23 mouse cellular contexts compared by ENCODE assay signal in genomic region chr1:84507568-84507967, GRCm38 (mm10).
A peak's percentile ranks its signal among the peaks of the same experiment; 100 is the strongest.
DNase-seq lines count a peak whose midpoint lies in the region; ATAC-seq and TF ChIP-seq lines count a peak whose summit lies in the region.
"Had no signal": no experiment of that assay in that cellular context is flagged by ENCODE, and none has a peak within 500 bp of the region (broad histone marks: within the 10 kb centered on the region; RNA-seq: fewer than 3 reads in every experiment).

No protein-coding gene starts in this region.

- 0 out of 2 replicates have a peak overlapping the region, but pooled peaks have one; percentile 17 for H3K27ac ChIP-seq in hindbrain, embryonic 15.5 days (replicated peaks)
- no peak overlapping the region for H3K27ac ChIP-seq in hindbrain, embryonic 16.5 days (ENCODE audit: low read depth, low read length)
- peak overlapping the region; percentile 13; the same call in 1 of the 2 replicates for H3K27ac ChIP-seq in testis, adult 2 months (ENCODE audit: control insufficient read depth, insufficient read depth, low read depth, low read length)
- H3K27ac ChIP-seq in neural tube, embryonic 15.5 days (replicated peaks) = peak overlapping the region; percentile 67; the same call in 1 of the 2 replicates
- H3K27ac ChIP-seq: embryonic facial prominence, embryonic 12.5 days; liver, embryonic 14.5 days; stomach, postnatal 0 days had no signal

- H3K4me2 ChIP-seq in hindbrain, embryonic 15.5 days = no peak overlapping the region
- no peak overlapping the region for H3K4me2 ChIP-seq in hindbrain, embryonic 16.5 days (ENCODE audit: low read length)
- no peak overlapping the region for H3K4me2 ChIP-seq in neural tube, embryonic 15.5 days
- H3K4me2 ChIP-seq: embryonic facial prominence, embryonic 12.5 days; heart, embryonic 11.5 days; hindbrain, embryonic 14.5 days; midbrain, embryonic 11.5 days had no signal

- no peak overlapping the region for H3K4me3 ChIP-seq in hindbrain, embryonic 15.5 days
- no peak overlapping the region for H3K4me3 ChIP-seq in hindbrain, embryonic 16.5 days (ENCODE audit: low read length)
- H3K4me3 ChIP-seq in testis, adult 2 months (ENCODE audit: control insufficient read depth, low read depth, low read length) = no peak overlapping the region
- H3K4me3 ChIP-seq in neural tube, embryonic 15.5 days (replicated peaks) = no peak overlapping the region
- H3K4me3 ChIP-seq: embryonic facial prominence, embryonic 12.5 days; erythroblast, embryonic 14.5 days; myocyte had no signal

- no peaks in the 10 kb centered on the region for H3K36me3 ChIP-seq in hindbrain, embryonic 15.5 days
- H3K36me3 ChIP-seq in hindbrain, embryonic 16.5 days (ENCODE audit: control insufficient read depth, insufficient read depth, low read length) = 0 out of 2 replicates have a peak, but pooled peaks cover 2% of the 10 kb centered on the region
- H3K36me3 ChIP-seq in testis, adult 2 months (ENCODE audit: control insufficient read depth, insufficient read depth, low read length) = no peaks in the 10 kb centered on the region
- H3K36me3 ChIP-seq in neural tube, embryonic 15.5 days = no peaks in the 10 kb centered on the region; the same call in 1 of the 2 replicates
- H3K36me3 ChIP-seq: embryonic facial prominence, embryonic 12.5 days had no signal

- TF ChIP-seq POLR2A in testis, adult 2 months (IDR thresholded peaks at IDR 0.05; ENCODE audit: control insufficient read depth, low read depth, low read length) = no peak

- no peak overlapping the region for H3K9ac ChIP-seq in hindbrain, embryonic 15.5 days
- no peak overlapping the region for H3K9ac ChIP-seq in hindbrain, embryonic 16.5 days (ENCODE audit: low read depth, low read length)
- H3K9ac ChIP-seq in neural tube, embryonic 15.5 days (replicated peaks) = no peak overlapping the region
- H3K9ac ChIP-seq: hindbrain, embryonic 14.5 days; liver, embryonic 14.5 days had no signal

- ATAC-seq in hindbrain, embryonic 15.5 days (ENCODE audit: low FRiP score, low read depth) = no peak
- no peak for ATAC-seq in hindbrain, embryonic 16.5 days
- no peak; the same call in 1 of the 2 replicates for ATAC-seq in neural tube, embryonic 15.5 days (ENCODE audit: low FRiP score)
- ATAC-seq: forebrain, embryonic 16.5 days had no signal

- no peaks in the 10 kb centered on the region for H3K9me3 ChIP-seq in hindbrain, embryonic 15.5 days
- H3K9me3 ChIP-seq in hindbrain, embryonic 16.5 days (ENCODE audit: control insufficient read depth, low read length) = no peaks in the 10 kb centered on the region
- H3K9me3 ChIP-seq in neural tube, embryonic 15.5 days (replicated peaks) = no peaks in the 10 kb centered on the region
- H3K9me3 ChIP-seq: embryonic facial prominence, embryonic 12.5 days had no signal

- DNase-seq in testis, postnatal 14 days (ENCODE audit: low spot score) = no peak
- DNase-seq in lung, postnatal 36 days = no peak
- no peak for DNase-seq in cerebellum, postnatal 36 days
- DNase-seq: cerebellum, adult 8-10 months; cerebellum, postnatal 25 days; heart, postnatal 36 days; lung, adult 2 months; right cerebral cortex, adult 18-20 months; thymus, postnatal 4 days had no signal

- H3K27me3 ChIP-seq in hindbrain, embryonic 15.5 days = no peaks in the 10 kb centered on the region
- H3K27me3 ChIP-seq in hindbrain, embryonic 16.5 days (replicated peaks; ENCODE audit: control insufficient read depth, insufficient read depth, low read length) = no peaks in the 10 kb centered on the region
- no peaks in the 10 kb centered on the region for H3K27me3 ChIP-seq in testis, adult 2 months (ENCODE audit: control insufficient read depth, insufficient read depth, low read length)
- no peaks in the 10 kb centered on the region for H3K27me3 ChIP-seq in neural tube, embryonic 15.5 days (replicated peaks)
- H3K27me3 ChIP-seq: CH12.LX; embryonic facial prominence, embryonic 12.5 days had no signal

- peaks cover 12% of the 10 kb centered on the region for H3K4me1 ChIP-seq in hindbrain, embryonic 15.5 days (replicated peaks)
- H3K4me1 ChIP-seq in hindbrain, embryonic 16.5 days (ENCODE audit: control insufficient read depth, insufficient read depth, low read depth, low read length) = peaks cover 3% of the 10 kb centered on the region; the same call in 1 of the 2 replicates
- no peaks in the 10 kb centered on the region for H3K4me1 ChIP-seq in testis, adult 2 months (ENCODE audit: control insufficient read depth, insufficient read depth, low read length)
- peaks cover 16% of the 10 kb centered on the region for H3K4me1 ChIP-seq in neural tube, embryonic 15.5 days

- TF ChIP-seq CTCF in testis, adult 2 months (IDR thresholded peaks at IDR 0.05; ENCODE audit: control insufficient read depth, insufficient read depth, insufficient replicate concordance, low read depth, low read length) = no peak
